Mouse (Mus musculus) embryonic facial prominence, embryonic 14.5 days (tissue): ENCODE data around the gene 1700016C15Rik. TPM values are rescaled to one million over a fixed set of nuclear protein-coding genes. Genes with fewer than 3 reads are reported as not detected.

Source experiments
- ATAC-seq: fragments of 200-750 bp; cut with Nextera tagmentation; 2 replicates; pipeline ENCODE4 v1.8.0; 2017; ENCODE audit warnings: low read depth, moderate number of reproducible peaks, moderate TSS enrichment
- DNase-seq: peaks from one replicate; pipeline ENCODE4 v3.0.0-alpha.2; 2015; ENCODE audit warnings: low spot score
- H3K27ac ChIP-seq: fragments of 300-500 bp; sonication (generic); replicated peaks from 2 replicates; pipeline ENCODE4 v1.5.1; 2014; ENCODE audit warnings: low read depth, mild to moderate bottlenecking, low read length, moderate library complexity
- H3K27me3 ChIP-seq: fragments of 300-500 bp; sonication (generic); replicated peaks from 2 replicates; pipeline ENCODE4 v1.6.1; 2014; ENCODE audit warnings: low read length; ENCODE audit not compliant: control insufficient read depth, insufficient read depth
- H3K36me3 ChIP-seq: fragments of 300-500 bp; sonication (generic); 2 replicates; pipeline ENCODE4 v1.6.1; 2014; ENCODE audit warnings: low read length, mixed read lengths; ENCODE audit not compliant: control insufficient read depth, insufficient read depth
- H3K4me1 ChIP-seq: fragments of 300-500 bp; sonication (generic); 2 replicates; pipeline ENCODE4 v1.6.1; 2014; ENCODE audit warnings: antibody characterized with exemption, low read length; ENCODE audit not compliant: control insufficient read depth, insufficient read depth
- H3K4me2 ChIP-seq: fragments of 300-500 bp; sonication (generic); 2 replicates; pipeline ENCODE4 v1.6.1; 2014; ENCODE audit warnings: low read depth, mild to moderate bottlenecking, low read length, moderate library complexity, mixed read lengths
- H3K4me3 ChIP-seq: fragments of 300-500 bp; sonication (generic); 2 replicates; pipeline ENCODE4 v1.5.1; 2014; ENCODE audit warnings: low read depth, mild to moderate bottlenecking, low read length
- H3K9ac ChIP-seq: fragments of 300-500 bp; sonication (generic); 2 replicates; pipeline ENCODE4 v1.6.1; 2014; ENCODE audit warnings: low read depth, mild to moderate bottlenecking, low read length, moderate library complexity, mixed read lengths
- H3K9me3 ChIP-seq: fragments of 300-500 bp; sonication (generic); 2 replicates; pipeline ENCODE4 v1.6.1; 2016; ENCODE audit warnings: low read length; ENCODE audit not compliant: control insufficient read depth
- WGBS: fragments of 180-500 bp; shearing (Covaris S2); extraction: QIAGEN DNeasy Blood & Tissue Kit; methylation state at CpG from one replicate; pipeline ENCODE4 v1.1.7; 2014; 5-methylcytosine and 5-hydroxymethylcytosine counted together
- polyA plus RNA-seq: library from polyadenylated mRNA; unstranded; fragments of >200 nt; fragmentation: Nextera tagmentation; extraction: Ambion mirVana; gene quantifications from 2 replicates; pipeline ENCODE4 v1.2.1, GENCODE M21; 2014

1700016C15Rik gene
- polyA plus RNA-seq, 1 experiment from 2014 or later: 0.24 TPM

- peak; percentile 75 for DNase-seq
- Histone ChIP-seq H3K4me3 (no peak overlapping the region), H3K9ac (no peak overlapping the region), H3K36me3 (no peaks in the 10 kb centered on the region), H3K27me3 (no peaks in the 10 kb centered on the region), H3K27ac (no peak overlapping the region), H3K4me2 (no peak overlapping the region), H3K4me1 (no peaks in the 10 kb centered on the region; the same call in 1 of the 2 replicates), H3K9me3 (no peaks in the 10 kb centered on the region)
- ATAC-seq: peak; percentile 90
- WGBS: 78% methylated on average over 9 of the region's 9 CpGs
Measured at GRCm38 (mm10) chr1:177693486-177694252, 35.9 kb upstream of the 1700016C15Rik start.

- Histone ChIP-seq H3K4me2 (no peak overlapping the region), H3K4me1 (no peaks in the 10 kb centered on the region; the same call in 1 of the 2 replicates), H3K36me3 (no peaks in the 10 kb centered on the region), H3K27me3 (no peaks in the 10 kb centered on the region), H3K9ac (no peak overlapping the region), H3K27ac (no peak overlapping the region), H3K4me3 (no peak overlapping the region), H3K9me3 (no peaks in the 10 kb centered on the region)
- ATAC-seq: no peak
- WGBS: 67% methylated on average over 8 of the region's 8 CpGs
- no peak for DNase-seq
Measured at GRCm38 (mm10) chr1:177700560-177700959, 29.1 kb upstream of the 1700016C15Rik start.

- DNase-seq (peak; percentile 94), ATAC-seq (peak; percentile 94)
- H3K4me3 ChIP-seq: peak overlapping the region; percentile 42
- no peaks in the 10 kb centered on the region for H3K27me3 ChIP-seq
- no peaks in the 10 kb centered on the region for H3K36me3 ChIP-seq
- WGBS: under 1% methylated on average over 15 of the region's 15 CpGs
- H3K4me2 ChIP-seq: peak overlapping the region; percentile 88
- peak overlapping the region; percentile 68 for H3K9ac ChIP-seq
- no peak overlapping the region for H3K27ac ChIP-seq
- no peaks in the 10 kb centered on the region for H3K4me1 ChIP-seq
- no peaks in the 10 kb centered on the region for H3K9me3 ChIP-seq
Measured at GRCm38 (mm10) chr1:177702481-177703146, 27.0 kb upstream of the 1700016C15Rik start.

GRCm38 (mm10) chr1:177703147-177703807 is 26.3 kb upstream of the 1700016C15Rik start:
- Histone ChIP-seq H3K9ac (peak overlapping the region; percentile 68; the same call in 1 of the 2 replicates), H3K4me3 (peak overlapping the region; percentile 42; the same call in 1 of the 2 replicates)
- WGBS: 40% methylated on average over 6 of the region's 6 CpGs

GRCm38 (mm10) chr1:177705204-177705603 is 24.4 kb upstream of the 1700016C15Rik start:
- Histone ChIP-seq H3K36me3 (no peaks in the 10 kb centered on the region), H3K9ac (no peak overlapping the region), H3K4me2 (no peak overlapping the region), H3K27me3 (no peaks in the 10 kb centered on the region), H3K4me1 (no peaks in the 10 kb centered on the region), H3K4me3 (no peak overlapping the region), H3K27ac (no peak overlapping the region), H3K9me3 (peaks cover 7% of the 10 kb centered on the region)
- ATAC-seq (no peak), DNase-seq (no peak)
- 42% methylated on average over 2 of the region's 2 CpGs for WGBS

More at GRCm38 (mm10) chr1:177703147-177703807, 26.3 kb upstream of the 1700016C15Rik start:
- Histone ChIP-seq H3K9me3 (no peaks in the 10 kb centered on the region), H3K36me3 (no peaks in the 10 kb centered on the region), H3K27me3 (no peaks in the 10 kb centered on the region), H3K4me1 (no peaks in the 10 kb centered on the region), H3K27ac (no peak overlapping the region), H3K4me2 (peak overlapping the region; percentile 88)
- ATAC-seq (no peak; the same call in 1 of the 2 replicates), DNase-seq (no peak)

- H3K36me3 ChIP-seq: no peaks in the 10 kb centered on the region
- H3K4me3 ChIP-seq: no peak overlapping the region
- no peaks in the 10 kb centered on the region for H3K27me3 ChIP-seq
- H3K9ac ChIP-seq: no peak overlapping the region
- DNase-seq: no peak
- no peak overlapping the region for H3K27ac ChIP-seq
- ATAC-seq: no peak
- peaks cover 10% of the 10 kb centered on the region for H3K9me3 ChIP-seq
- no peak overlapping the region for H3K4me2 ChIP-seq
- 76% methylated on average over 1 of the region's 1 CpGs for WGBS
- H3K4me1 ChIP-seq: no peaks in the 10 kb centered on the region
Measured at GRCm38 (mm10) chr1:177707571-177707970, 22.0 kb upstream of the 1700016C15Rik start.

- ATAC-seq (peak; percentile 79), DNase-seq (peak; percentile 74)
- no peak overlapping the region for H3K27ac ChIP-seq
Measured at GRCm38 (mm10) chr1:177708583-177709055, 21.0 kb upstream of the 1700016C15Rik start.

GRCm38 (mm10) chr1:177711000-177711399 is 18.6 kb upstream of the 1700016C15Rik start:
- no peak for ATAC-seq
- H3K9ac ChIP-seq: no peak overlapping the region
- H3K4me1 ChIP-seq: no peaks in the 10 kb centered on the region
- H3K9me3 ChIP-seq: peaks cover 12% of the 10 kb centered on the region
- 52% methylated on average over 2 of the region's 2 CpGs for WGBS
- no peaks in the 10 kb centered on the region for H3K36me3 ChIP-seq
- H3K27ac ChIP-seq: no peak overlapping the region
- no peak overlapping the region for H3K4me2 ChIP-seq
- no peaks in the 10 kb centered on the region for H3K27me3 ChIP-seq
- DNase-seq: no peak
- no peak overlapping the region for H3K4me3 ChIP-seq

More at GRCm38 (mm10) chr1:177708583-177709055, 21.0 kb upstream of the 1700016C15Rik start:
- H3K36me3 ChIP-seq: no peaks in the 10 kb centered on the region
- H3K4me1 ChIP-seq: no peaks in the 10 kb centered on the region
- H3K9ac ChIP-seq: no peak overlapping the region
- peaks cover 12% of the 10 kb centered on the region for H3K9me3 ChIP-seq
- H3K4me3 ChIP-seq: no peak overlapping the region
- 50% methylated on average over 4 of the region's 4 CpGs for WGBS
- H3K4me2 ChIP-seq: no peak overlapping the region
- H3K27me3 ChIP-seq: no peaks in the 10 kb centered on the region
